Mouse (Mus musculus) urinary bladder, postnatal 14 days (tissue): ENCODE measurements around the gene Akt2.
"Not testable (repeated sequence)": the region's sequence is repeated elsewhere in the genome, so short reads cannot be mapped to it uniquely, and the experiment has no call there.

Experiments used
- DNase-seq: peaks from one replicate; pipeline ENCODE4 v3.0.0; 2021; ENCODE audit warnings: low spot score

Akt2 gene

DNA sequence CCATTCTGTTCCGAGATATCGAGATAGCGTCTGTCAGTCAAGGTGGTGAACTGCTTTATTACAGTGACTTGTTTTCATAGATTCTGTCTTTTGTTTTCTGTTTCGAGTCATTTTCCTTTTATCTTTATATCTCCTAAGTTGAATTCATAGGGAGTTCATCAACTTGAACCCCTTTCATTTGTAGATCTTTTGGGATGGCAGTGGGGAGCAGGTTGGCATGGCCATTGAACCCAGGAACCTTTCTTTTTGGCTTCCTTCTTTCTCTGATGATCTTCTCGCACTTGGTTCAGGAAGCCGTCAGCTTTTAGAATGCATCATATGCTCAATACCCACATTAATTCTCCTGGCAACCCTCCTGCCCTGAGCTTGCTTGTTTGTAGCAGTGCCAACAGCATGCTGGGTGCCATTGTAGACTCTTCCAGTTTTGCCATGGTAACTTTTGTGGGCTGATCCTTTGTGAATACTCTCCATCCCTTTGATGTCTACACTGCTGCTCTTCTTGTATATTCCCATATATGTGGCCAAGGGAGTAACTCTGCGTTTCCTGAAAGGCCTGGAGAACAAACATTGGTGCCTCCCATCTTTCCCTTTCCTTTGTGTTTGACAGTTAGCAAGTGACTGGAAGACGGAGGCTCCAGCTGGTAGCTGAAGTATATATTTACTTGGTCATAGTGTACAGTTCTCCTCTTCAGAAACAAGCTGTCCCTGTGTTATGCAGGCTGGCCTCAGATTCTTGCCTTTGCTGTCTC, 22.6 kb downstream of the Akt2 start:
- DNase-seq: no peak

DNA sequence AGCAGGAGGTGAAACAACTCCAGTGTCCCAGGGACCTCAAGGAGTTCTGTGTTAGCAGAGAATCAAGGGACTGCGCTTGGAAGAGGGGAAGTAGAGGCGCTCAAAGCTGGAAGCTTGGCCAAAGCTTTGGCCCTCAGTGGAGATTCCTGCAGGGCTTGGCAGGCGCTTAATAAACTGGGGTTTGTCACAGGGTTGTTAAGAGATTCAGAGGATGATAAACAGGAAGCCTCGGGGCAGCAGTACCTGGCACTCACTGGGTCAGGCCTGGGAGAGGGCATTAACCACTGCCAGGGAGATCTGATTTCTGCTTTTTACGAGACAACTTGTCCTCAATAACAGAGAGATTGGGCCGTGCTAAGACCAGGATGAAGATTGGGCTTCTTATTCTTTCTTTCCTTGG, 29.7 kb downstream of the Akt2 start:
- peak; percentile 49 for DNase-seq

DNA sequence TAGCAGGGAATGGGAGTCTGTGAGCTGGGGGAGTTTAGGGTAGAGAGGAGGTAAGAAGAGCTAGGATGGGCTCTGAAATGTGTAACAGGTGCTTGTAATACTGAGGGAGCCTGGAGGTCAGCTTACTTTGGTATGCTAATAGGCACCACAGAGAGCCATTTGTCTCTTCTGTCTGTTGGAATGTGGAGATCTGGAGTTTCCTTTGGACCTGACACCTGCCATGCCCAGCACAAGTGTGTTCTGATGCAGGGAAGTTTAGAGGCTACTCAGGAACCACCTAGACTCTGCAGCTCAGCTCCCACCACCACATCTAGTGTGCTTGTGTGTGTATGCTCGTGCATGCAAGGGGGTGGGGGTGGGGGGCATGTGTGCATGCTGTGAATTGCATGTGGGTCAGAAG, 30.9 kb downstream of the Akt2 start:
- no peak for DNase-seq

DNA sequence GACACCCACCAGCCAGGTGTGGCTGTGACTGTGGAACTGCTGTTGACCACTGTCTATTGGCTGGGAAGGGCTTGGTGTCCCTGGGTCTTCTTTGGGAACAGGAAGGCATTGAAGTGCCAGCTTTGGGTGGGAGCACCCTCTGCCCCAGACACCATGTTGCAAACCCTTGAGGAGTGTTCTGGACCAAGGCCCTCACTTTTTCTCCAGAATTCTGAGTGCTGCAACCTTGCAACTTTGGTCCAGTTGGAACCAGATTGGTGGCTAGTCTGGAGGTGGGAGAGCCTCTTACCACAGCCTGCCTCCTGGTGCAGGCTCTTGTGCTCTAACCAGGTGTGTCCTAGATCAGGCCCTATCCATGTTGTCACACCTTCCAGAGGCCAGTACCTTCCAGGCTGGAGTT, 33.6 kb downstream of the Akt2 start:
- DNase-seq: no peak

DNA sequence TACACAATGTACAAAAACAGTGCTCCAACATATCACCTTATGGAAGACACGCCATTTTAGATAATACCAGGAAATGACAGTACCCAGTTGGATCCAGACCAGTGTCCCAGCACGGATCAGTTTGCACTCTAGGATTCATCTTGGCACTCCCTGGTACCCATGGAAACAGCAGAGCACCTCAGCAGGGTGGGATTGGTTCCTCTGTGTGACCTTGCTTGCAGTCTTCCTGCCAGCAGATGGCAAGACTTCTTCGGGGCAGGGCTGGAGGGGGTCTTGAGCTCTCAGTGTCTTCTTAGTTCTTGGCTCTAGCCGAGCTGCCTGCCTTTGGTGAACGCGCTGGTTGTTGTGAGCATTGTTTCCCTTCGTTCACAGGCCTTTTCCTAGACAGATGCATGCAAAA, 36.4 kb downstream of the Akt2 start:
- no peak for DNase-seq

DNA sequence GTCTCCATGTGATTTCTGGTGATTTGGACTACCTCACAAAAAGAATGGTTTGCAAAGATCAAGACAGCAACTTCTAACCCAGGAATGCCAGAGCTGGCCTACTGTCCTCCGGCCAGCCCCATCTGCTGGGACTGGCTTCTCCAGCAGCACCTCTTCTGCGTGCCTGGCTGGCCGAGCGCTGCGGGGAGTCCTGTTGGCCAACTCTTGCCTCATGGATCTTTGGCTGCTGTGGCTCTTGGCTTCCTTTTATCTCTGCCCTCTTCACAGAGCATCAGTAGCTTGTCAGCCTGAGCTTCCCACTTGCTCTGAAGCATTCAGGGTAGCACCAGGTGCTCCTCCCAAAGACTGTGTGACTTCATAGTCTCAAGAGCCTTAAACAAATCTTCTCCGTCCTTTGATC, 36.8 kb downstream of the Akt2 start:
- DNase-seq: no peak

DNA sequence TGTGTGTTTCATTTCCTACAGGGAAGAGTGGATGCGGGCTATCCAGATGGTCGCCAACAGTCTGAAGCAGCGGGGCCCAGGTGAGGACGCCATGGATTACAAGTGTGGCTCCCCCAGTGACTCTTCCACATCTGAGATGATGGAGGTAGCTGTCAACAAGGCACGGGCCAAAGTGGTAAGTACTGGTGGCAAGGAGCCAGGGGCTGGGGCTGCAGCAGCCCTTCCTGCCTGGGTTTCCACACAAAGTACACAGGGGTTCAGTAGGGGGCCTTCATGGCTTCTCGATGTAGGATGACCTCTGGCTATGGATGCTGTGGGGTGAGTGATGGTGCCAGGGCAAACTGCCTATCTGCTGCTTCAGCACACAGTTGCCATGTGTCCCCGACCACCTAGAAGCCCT, 37.5 kb downstream of the Akt2 start:
- not testable (repeated sequence) for DNase-seq

DNA sequence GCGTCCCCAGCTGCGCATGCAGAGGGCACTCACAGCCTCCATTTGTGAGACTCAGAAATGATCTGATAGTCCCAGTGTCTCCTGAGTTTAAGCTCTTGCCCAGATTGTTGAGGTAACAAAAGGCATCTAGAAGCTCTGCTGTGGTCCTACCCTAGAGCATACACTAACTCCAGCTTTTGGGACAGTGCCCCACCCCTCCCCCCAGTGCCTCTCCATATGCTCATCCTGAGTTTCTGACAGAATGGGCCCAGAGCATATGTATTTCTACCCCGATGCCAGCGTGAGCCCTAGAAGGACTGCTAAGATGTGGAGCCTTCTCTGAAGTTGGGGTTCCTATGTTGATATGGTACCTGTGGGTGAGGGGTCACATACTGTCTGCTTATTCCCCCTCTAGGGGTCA, 40.1 kb downstream of the Akt2 start:
- DNase-seq: no peak

DNA sequence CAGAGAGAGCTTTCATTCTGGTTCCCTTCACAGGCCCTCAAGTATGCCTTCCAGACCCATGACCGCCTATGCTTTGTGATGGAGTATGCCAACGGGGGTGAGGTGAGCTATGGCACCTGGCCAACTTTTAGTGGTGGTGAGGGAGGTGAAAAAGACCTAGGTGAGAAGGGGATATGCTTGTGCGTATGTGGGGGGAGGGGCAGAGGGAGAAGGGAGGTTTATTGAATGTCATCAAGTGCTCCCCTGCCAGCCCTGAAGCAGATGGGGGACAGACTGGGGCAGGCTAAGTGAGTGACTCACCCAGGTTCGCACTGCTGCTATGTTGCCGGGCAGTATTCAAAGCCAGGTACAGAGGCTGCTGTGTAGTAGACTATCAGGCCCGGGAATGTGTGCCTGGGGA, 41.8 kb downstream of the Akt2 start:
- no peak for DNase-seq

DNA sequence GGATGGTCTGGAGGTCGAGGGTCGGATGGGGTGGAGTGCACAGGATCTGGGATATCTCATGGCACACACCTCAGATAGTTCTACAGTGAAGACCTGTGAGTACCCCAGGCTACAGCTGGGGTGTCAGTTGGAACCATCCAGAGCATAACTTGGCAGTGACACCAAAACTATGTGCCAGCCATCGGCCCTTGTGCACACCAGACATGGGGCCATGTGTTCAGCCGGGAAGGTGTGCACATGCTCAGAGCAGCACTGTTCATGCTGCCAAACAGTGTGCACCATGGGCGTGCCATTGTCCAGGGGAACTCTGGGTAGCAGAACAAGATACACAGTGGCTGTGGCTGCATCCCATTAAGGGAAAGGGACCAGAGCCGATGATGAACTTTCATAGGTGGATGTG, 43.3 kb downstream of the Akt2 start:
- no peak for DNase-seq

DNA sequence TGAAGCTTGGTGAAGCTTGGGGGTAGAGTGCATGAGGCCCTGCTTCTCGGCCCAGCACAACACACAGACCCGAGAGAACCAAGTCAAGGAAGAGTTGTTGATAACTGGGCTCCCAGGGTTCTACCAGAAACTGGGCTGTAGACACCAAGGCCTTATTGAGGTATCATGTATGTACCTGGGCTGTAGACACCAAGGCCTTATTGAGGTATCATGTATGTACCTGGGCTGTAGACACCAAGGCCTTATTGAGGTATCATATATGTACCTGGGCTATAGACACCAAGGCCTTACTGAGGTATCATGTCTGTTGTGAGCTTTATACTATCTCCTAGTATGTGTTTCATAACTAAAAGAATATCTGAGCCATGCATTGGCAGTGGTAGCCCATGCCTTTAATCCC, 43.7 kb downstream of the Akt2 start:
- not testable (repeated sequence) for DNase-seq

DNA sequence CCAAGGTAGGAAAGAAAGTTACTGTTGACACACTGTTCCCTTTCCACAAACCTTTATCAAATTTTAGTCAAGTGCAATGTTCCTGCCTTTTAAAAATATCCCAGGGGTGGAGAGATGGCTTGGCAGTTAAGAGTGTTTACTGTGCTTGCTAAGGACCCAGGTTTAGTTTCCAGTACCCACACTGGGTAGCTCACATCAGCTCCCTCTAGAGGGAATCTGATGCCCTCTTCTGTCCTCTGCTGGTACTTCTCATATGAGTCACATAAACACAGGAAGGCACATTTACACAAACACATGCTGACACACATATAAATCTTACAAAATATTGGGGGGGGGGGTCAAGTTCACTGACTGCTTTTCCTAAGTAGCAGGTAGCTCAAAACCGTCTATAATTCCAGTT, 53.1 kb downstream of the Akt2 start:
- DNase-seq: no peak

DNA sequence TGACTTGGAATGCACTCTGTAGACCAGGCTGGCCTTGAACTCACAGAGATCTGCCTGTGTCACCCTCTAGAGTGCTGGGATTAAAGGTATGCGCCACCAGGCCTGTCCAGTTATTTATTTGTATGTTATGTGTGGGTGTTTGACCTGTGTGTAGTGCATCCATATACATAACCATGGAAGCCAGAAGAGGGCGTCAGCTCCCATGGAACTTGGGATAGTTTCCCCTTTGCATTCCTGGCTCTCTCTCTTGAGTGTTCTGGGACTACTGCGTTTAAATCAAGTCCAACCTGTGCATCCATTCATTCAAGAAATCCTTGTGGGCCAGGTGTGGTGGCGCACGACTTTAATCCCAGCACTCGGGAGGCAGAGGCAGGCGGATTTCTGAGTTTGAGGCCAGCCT, 55.2 kb downstream of the Akt2 start:
- no peak for DNase-seq

DNA sequence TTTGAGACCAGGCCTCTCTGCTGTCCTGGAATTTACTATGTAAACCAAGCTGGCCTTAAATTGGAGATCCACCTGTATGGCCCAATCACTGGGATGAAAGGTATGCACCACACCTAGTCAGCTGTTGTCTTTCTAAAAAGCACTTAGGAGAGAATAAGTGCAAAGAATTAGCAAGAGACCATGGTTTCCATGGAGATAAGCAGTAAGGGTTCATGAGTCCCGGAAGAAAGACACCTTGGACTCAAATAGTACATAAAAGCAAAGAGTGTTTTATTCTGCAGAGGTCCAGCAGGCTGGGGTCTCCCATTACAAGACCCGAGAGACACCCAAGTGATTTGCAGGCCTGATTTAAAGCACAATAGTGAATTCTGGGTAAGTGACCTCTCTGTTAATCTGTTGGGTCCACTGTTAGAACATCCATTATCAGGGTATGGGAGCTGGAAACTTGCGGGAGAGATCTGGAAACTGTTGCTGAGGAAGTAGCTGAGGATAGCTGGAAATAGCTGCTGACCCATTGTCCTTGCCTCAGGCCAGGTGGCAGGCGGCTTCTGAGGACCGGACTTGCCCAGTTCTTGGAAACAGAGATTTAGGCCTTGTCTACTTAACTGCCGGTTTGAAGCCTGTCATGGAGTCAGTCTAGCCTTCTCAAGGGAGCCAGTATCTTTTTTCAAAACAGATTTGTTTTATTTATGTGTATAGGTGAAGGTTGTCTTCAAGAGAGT, 56.1 kb downstream of the Akt2 start:
- no peak for DNase-seq

DNA sequence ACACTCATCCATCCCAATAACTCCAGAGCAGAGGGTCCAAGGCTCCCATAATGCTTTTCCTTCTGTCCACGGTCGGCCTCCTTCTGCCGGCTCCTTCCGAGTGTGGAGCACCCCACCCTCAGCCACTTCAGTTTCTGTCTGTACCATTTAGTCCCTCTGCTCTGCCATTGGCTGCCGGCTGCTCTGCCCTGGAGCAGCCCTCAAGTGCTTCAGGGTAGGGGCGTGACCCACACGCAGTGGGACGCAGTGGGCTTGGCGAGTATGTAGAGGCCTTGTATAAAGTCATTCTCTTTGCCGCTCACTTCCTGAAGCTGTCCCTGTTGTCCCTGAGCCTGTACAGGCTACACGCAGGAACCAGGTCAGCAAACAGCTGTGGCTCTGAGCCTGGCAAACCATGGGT, 58.4 kb downstream of the Akt2 start:
- no peak for DNase-seq

DNA sequence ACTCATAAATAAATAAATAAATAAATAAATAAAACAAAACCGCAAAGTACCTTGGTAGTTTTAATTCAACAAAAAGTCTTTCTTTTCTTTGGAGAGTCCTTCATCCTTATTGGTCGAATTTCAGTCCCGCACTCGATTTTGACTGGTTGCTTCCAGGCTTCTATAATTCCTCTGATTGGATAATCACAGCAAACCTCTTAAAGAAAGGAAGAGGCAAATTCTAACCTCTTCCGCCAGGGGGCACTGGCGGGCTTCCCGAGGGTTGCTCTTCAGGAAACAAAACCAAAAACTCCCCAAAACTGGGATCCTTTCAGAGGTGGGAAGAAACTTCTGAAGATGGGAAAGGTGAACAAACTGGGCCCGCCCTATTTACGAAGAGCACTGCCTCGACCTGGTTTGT, 59.6 kb downstream of the Akt2 start:
- peak; percentile 79 for DNase-seq

DNA sequence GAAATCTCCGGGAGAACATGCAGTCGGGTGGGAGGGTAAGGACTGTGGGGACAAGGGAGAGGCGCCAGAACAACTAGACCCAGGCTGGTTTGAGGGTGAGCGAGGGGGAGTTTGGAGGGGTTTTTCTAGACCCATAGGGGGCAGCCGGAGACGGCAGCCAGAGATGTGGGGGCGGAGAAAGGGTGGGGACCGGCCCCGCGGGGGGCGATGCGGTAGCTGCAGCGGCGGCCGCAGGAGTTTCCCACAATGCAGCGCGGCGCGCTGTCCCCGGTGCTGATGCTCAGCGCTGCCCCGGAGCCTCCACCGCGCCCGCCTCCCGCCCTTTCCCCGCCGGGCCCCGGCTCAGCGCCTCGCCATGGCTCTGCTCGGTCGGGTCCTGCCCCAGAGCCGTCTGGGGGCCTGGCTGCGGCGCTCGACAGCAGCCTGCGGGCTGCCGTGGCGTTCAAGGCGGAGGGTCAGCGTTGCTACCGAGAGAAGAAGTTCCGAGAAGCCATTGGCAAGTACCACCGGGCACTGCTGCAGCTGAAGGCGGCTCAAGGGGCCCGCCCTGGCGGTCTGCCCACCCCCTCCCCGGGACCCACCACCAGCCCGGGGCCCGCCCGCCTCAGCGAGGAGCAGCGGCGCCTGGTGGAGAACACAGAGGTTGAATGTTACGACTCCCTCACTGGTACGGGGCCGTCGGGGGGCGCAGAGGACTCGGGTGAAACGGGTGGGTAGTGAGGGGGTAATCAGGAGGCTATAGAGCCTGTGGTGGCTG, 62.5 kb downstream of the Akt2 start, which contains the start of gene Ttc9b:
Gene Ttc9b (plus strand): TSS at position 235 of the 757 bp plus-strand sequence.
- peak; percentile 28 for DNase-seq

DNA sequence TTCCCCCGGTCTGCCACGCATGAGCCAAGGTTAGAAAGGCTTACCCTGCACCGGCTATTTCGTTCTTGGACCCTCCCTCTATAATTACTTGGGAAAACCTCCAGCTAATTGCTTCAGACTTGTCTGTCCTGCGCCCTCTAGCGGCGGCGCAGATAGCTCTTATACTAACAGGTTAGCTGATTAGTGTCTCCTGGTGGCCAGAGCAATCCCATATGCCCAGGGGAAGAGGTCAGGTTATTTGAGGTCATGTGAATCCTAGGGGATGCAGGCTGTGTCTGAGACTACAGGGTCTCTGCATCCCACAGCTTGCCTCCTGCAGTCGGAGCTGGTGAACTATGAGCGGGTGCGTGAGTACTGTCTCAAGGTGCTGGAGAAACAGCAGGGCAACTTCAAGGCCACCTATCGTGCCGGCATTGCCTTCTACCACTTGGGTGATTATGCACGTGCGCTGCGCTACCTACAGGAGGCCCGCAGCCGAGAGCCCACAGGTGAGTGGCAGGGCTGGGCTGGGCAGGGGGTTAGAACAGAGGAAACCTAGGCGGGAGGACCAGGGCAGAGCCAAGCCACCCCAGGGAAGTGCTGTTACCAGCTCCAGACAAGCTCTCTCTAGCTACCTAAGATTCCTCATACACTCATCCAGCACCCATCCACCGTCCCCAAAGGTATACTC, 63.4 kb downstream of the Akt2 start:
- no peak for DNase-seq

DNA sequence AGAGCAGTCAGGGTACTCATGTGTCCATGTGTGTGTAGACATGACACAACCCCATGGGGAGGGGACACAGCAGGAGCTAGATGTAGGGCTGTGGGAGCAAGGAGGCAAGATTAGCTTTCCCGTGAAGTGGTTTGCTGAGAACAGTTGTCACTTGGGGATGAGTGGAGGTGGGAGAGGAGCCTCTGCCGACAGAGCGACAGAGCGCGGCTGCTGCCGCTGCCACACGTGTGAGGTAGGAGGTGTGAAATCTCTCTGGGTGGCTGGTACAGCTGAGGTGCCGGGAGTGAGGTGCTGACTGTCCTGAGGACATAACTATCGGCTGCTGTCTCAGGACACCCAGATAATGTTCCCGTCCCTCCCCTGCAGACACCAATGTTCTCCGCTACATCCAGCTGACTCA, 64.2 kb downstream of the Akt2 start:
- DNase-seq: no peak

DNA sequence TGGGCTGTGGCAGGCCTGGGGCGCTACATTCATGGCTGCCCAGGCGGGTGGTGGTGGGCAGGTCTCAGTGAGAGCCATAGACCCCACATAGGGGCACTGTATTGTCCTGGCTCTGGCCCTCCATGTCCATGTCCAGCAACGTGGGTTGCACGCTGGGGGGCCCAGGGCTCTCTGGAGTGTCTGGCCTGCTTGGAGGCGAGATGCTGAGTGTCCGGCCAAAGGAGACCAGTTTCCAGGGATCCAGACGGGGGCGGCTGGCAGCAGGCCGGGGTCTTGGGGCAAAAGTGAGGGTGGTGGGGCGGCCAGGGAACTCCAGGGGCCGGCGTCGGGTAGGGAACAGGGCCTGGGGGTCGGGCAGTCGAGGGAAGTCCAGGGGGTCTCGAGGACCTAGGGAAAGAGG, 65.2 kb downstream of the Akt2 start:
- no peak for DNase-seq

DNA sequence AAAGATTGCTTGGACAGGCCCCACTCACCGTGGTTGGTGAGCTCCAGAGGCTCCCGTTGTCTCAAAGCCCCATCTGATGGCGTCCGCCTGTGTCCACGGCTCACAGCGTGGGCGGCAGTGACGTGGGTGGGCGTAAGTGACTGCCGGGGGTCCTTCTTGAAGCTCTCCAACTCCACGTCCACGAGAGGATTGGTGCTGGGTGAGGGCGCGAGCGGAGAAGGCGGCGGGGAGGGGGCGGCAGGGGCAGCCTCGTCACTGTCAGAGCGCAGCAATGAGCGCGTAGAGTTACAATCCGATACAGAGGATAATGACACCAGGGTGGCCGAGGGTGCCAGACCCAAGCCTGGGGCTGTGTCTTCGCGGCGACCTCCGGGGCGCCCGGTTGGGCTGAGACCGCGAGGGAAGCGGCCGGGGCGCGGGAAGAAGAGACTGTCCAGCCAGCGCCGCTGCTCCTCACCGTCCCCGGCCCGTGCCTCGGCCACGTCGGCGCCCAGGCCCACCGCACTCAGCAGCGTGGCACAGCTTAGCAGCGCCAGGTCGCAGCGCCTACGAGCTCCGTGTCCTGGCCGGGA, 66.6 kb downstream of the Akt2 start:
- DNase-seq: no peak
